9 mouse cellular contexts compared by ENCODE assay signal in the genomic region with DNA sequence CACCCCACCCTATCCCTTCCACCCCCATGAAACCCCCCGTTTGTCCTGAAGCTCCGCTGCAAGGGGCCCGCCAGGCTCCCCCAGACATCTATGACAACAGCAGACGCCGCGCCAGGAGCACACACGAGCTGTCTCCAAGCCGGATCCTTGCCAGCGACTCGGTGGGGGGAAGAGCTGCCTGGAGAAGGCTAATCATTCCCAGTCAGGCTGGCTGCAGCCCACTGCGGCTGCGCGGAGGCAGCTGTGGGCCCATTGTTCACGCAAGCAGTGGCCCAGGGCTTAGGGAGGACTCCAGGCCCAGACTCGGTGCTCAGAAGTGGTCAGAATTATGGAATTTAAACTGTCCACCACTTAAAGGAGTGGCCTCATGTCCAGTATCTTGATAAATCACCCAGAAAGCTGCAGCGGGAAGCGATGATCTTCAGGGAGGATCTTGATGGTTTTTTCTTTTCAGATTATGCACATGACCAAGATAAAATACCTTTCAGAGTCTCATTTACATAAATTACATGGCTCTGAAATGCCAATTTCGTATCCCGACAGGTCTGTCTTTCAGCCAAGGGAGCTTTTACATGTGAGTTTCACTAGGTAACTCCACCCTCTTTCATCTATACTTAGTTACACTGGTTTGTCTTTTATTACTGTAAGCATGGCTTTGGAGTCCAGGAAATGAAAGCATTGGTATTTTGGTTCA.
DNase-seq lines count a peak whose midpoint lies in the region; ATAC-seq and TF ChIP-seq lines count a peak whose summit lies in the region.
"Had no signal": no experiment of that assay in that cellular context is flagged by ENCODE, and none has a peak within 500 bp of the region (broad histone marks: within the 10 kb centered on the region; RNA-seq: fewer than 3 reads in every experiment).

No protein-coding gene starts in this region.

- H3K9ac ChIP-seq in hindbrain, embryonic 16.5 days (ENCODE audit: low read depth, low read length) = peak overlapping the region; percentile 71
- H3K9ac ChIP-seq in lung, postnatal 0 days (replicated peaks; ENCODE audit: low read depth) = 0 out of 2 replicates have a peak overlapping the region, but pooled peaks have one; percentile 19

- 4% methylated on average over 19 of the region's 19 CpGs for WGBS in hindbrain, embryonic 16.5 days
- WGBS in lung, postnatal 0 days = 22% methylated on average over 19 of the region's 19 CpGs

- no peak; the same call in 1 of the 2 replicates for TF ChIP-seq EP300 in lung, postnatal 0 days (IDR thresholded peaks at IDR 0.05)

- no peaks in the 10 kb centered on the region for H3K36me3 ChIP-seq in hindbrain, embryonic 16.5 days (ENCODE audit: control insufficient read depth, insufficient read depth, low read length)
- no peaks in the 10 kb centered on the region for H3K36me3 ChIP-seq in lung, postnatal 0 days (ENCODE audit: insufficient read depth, low read length)

- DNase-seq in R1 (ENCODE audit: low read depth, low spot score) = peak; percentile 81
- peak; percentile 93 for DNase-seq in embryo, embryonic 10 days (ENCODE audit: low spot score)
- DNase-seq in gastrocnemius, adult 8-10 months (ENCODE audit: low spot score in 2 of 2) = peak; percentile 65 to 82
- peak; percentile 86 to 89 for DNase-seq in layer of hippocampus, postnatal 36 days
- peak; percentile 90 for DNase-seq in lung, postnatal 0 days (ENCODE audit: low spot score)
- peak; percentile 82 to 89 for DNase-seq in right cerebral cortex, adult 2 months (ENCODE audit: low spot score in 2 of 2)
- no peak for DNase-seq in B cell, adult 2 months

- H3K27ac ChIP-seq in hindbrain, embryonic 16.5 days (ENCODE audit: low read depth, low read length) = peak overlapping the region; percentile 88
- H3K27ac ChIP-seq in lung, postnatal 0 days (ENCODE audit: low read length) = peak overlapping the region; percentile 57

- ATAC-seq in hindbrain, embryonic 16.5 days = peak; percentile 98
- peak; percentile 91 for ATAC-seq in lung, postnatal 0 days

- no peaks in the 10 kb centered on the region; the same call in 1 of the 2 replicates for H3K9me3 ChIP-seq in hindbrain, embryonic 16.5 days (ENCODE audit: control insufficient read depth, low read length)
- H3K9me3 ChIP-seq in lung, postnatal 0 days (ENCODE audit: low read length) = no peaks in the 10 kb centered on the region

- H3K4me2 ChIP-seq in hindbrain, embryonic 16.5 days (ENCODE audit: low read length) = peak overlapping the region; percentile 68
- peak overlapping the region; percentile 65 for H3K4me2 ChIP-seq in lung, postnatal 0 days (replicated peaks; ENCODE audit: low read depth, low read length)

- H3K4me3 ChIP-seq in hindbrain, embryonic 16.5 days (ENCODE audit: low read length) = peak overlapping the region; percentile 38
- peak overlapping the region; percentile 33 for H3K4me3 ChIP-seq in lung, postnatal 0 days (ENCODE audit: low read depth, low read length)

- peaks cover 6% of the 10 kb centered on the region for H3K4me1 ChIP-seq in hindbrain, embryonic 16.5 days (ENCODE audit: control insufficient read depth, insufficient read depth, low read depth, low read length)
- H3K4me1 ChIP-seq in lung, postnatal 0 days (ENCODE audit: insufficient read depth, low read depth, low read length) = 0 out of 2 replicates have a peak, but pooled peaks cover 3% of the 10 kb centered on the region

- TF ChIP-seq CTCF in lung, postnatal 0 days (IDR thresholded peaks at IDR 0.05) = no peak

- H3K27me3 ChIP-seq in hindbrain, embryonic 16.5 days (replicated peaks; ENCODE audit: control insufficient read depth, insufficient read depth, low read length) = no peaks in the 10 kb centered on the region
- no peaks in the 10 kb centered on the region for H3K27me3 ChIP-seq in lung, postnatal 0 days (replicated peaks; ENCODE audit: insufficient read depth, low read length)
- H3K27me3 ChIP-seq: CH12.LX had no signal

Comparison
In these comparisons a context has a peak if more than half of its experiments do, and no peak if none do; other contexts are left out.
1. DNase-seq: peak in R1 (single experiment), embryo, embryonic 10 days (single experiment), gastrocnemius, adult 8-10 months (2 of 2), layer of hippocampus, postnatal 36 days (2 of 2), lung, postnatal 0 days (single experiment) and right cerebral cortex, adult 2 months (2 of 2); none in B cell, adult 2 months (0 of 2).